Mouse (Mus musculus): ENCODE results near the gene Myo1h. TPM values are rescaled to one million over a fixed set of nuclear protein-coding genes. Genes with fewer than 3 reads are reported as not detected.
A peak's percentile ranks its signal among the peaks of the same experiment; 100 is the strongest.

Myo1h gene
- polyA plus RNA-seq, 1 experiment from 2014 or later = 0.38 TPM

GRCm38 (mm10) chr5:114298212-114298894 lies 9.4 kb downstream of the Myo1h start:
- Histone ChIP-seq H3K36me3 (replicated peaks; ENCODE audit: control insufficient read depth, insufficient read depth, low read depth, low read length) (no peaks in the 10 kb centered on the region), H3K4me2 (ENCODE audit: low read depth, low read length) (no peak overlapping the region), H3K9me3 (replicated peaks; ENCODE audit: control insufficient read depth, low read length) (no peaks in the 10 kb centered on the region), H3K9ac (replicated peaks; ENCODE audit: low read length) (no peak overlapping the region), H3K27me3 (ENCODE audit: control insufficient read depth, insufficient read depth, low read length) (no peaks in the 10 kb centered on the region), H3K27ac (replicated peaks; ENCODE audit: low read depth, low read length) (no peak overlapping the region), H3K4me1 (ENCODE audit: control insufficient read depth, insufficient read depth, low read length) (peaks cover 2% of the 10 kb centered on the region; the same call in 1 of the 2 replicates), H3K4me3 (ENCODE audit: low read depth, low read length) (no peak overlapping the region)
- 69% methylated on average over 18 of the region's 18 CpGs for WGBS
- DNase-seq (ENCODE audit: low spot score) = no peak
- ATAC-seq (replicated peaks; ENCODE audit: insufficient number of reproducible peaks, low FRiP score, low TSS enrichment, low read depth) = no peak

GRCm38 (mm10) chr5:114299156-114299855 lies 10.3 kb downstream of the Myo1h start:
- H3K4me2 ChIP-seq (ENCODE audit: low read depth, low read length) = no peak overlapping the region
- no peak overlapping the region for H3K4me3 ChIP-seq (ENCODE audit: low read depth, low read length)
- no peaks in the 10 kb centered on the region for H3K9me3 ChIP-seq (replicated peaks; ENCODE audit: control insufficient read depth, low read length)
- H3K27ac ChIP-seq (replicated peaks; ENCODE audit: low read depth, low read length) = no peak overlapping the region
- WGBS = 49% methylated on average over 22 of the region's 22 CpGs
- ATAC-seq (replicated peaks; ENCODE audit: insufficient number of reproducible peaks, low FRiP score, low TSS enrichment, low read depth) (peak; percentile 68; the same call in 1 of the 2 replicates), DNase-seq (ENCODE audit: low spot score) (no peak)
- no peaks in the 10 kb centered on the region for H3K36me3 ChIP-seq (replicated peaks; ENCODE audit: control insufficient read depth, insufficient read depth, low read depth, low read length)
- no peaks in the 10 kb centered on the region for H3K27me3 ChIP-seq (ENCODE audit: control insufficient read depth, insufficient read depth, low read length)
- peaks cover 2% of the 10 kb centered on the region; the same call in 1 of the 2 replicates for H3K4me1 ChIP-seq (ENCODE audit: control insufficient read depth, insufficient read depth, low read length)
- H3K9ac ChIP-seq (replicated peaks; ENCODE audit: low read length) = no peak overlapping the region

- Histone ChIP-seq H3K27me3 (ENCODE audit: control insufficient read depth, insufficient read depth, low read length) (no peaks in the 10 kb centered on the region), H3K27ac (replicated peaks; ENCODE audit: low read depth, low read length) (no peak overlapping the region), H3K4me3 (ENCODE audit: low read depth, low read length) (no peak overlapping the region), H3K36me3 (replicated peaks; ENCODE audit: control insufficient read depth, insufficient read depth, low read depth, low read length) (no peaks in the 10 kb centered on the region), H3K4me1 (ENCODE audit: control insufficient read depth, insufficient read depth, low read length) (peaks cover 2% of the 10 kb centered on the region; the same call in 1 of the 2 replicates), H3K9me3 (replicated peaks; ENCODE audit: control insufficient read depth, low read length) (no peaks in the 10 kb centered on the region), H3K4me2 (ENCODE audit: low read depth, low read length) (no peak overlapping the region), H3K9ac (replicated peaks; ENCODE audit: low read length) (no peak overlapping the region)
- WGBS = 79% methylated on average over 24 of the region's 24 CpGs
- ATAC-seq (replicated peaks; ENCODE audit: insufficient number of reproducible peaks, low FRiP score, low TSS enrichment, low read depth) = no peak
- DNase-seq (ENCODE audit: low spot score) = no peak
These were observed 11.1 kb downstream of the Myo1h start for GRCm38 (mm10) chr5:114299883-114300610.

GRCm38 (mm10) chr5:114303166-114303565 lies 14.2 kb downstream of the Myo1h start:
- Histone ChIP-seq H3K4me2 (ENCODE audit: low read depth, low read length) (no peak overlapping the region), H3K9ac (replicated peaks; ENCODE audit: low read length) (no peak overlapping the region), H3K4me3 (ENCODE audit: low read depth, low read length) (no peak overlapping the region), H3K36me3 (replicated peaks; ENCODE audit: control insufficient read depth, insufficient read depth, low read depth, low read length) (no peaks in the 10 kb centered on the region), H3K27ac (replicated peaks; ENCODE audit: low read depth, low read length) (no peak overlapping the region), H3K9me3 (replicated peaks; ENCODE audit: control insufficient read depth, low read length) (no peaks in the 10 kb centered on the region), H3K4me1 (ENCODE audit: control insufficient read depth, insufficient read depth, low read length) (peaks cover 2% of the 10 kb centered on the region; the same call in 1 of the 2 replicates), H3K27me3 (ENCODE audit: control insufficient read depth, insufficient read depth, low read length) (no peaks in the 10 kb centered on the region)
- DNase-seq (ENCODE audit: low spot score) (no peak), ATAC-seq (replicated peaks; ENCODE audit: insufficient number of reproducible peaks, low FRiP score, low TSS enrichment, low read depth) (no peak)
- WGBS = 81% methylated on average over 6 of the region's 6 CpGs

GRCm38 (mm10) chr5:114306496-114306895 lies 17.5 kb downstream of the Myo1h start:
- no peaks in the 10 kb centered on the region for H3K9me3 ChIP-seq (replicated peaks; ENCODE audit: control insufficient read depth, low read length)
- WGBS = 58% methylated on average over 5 of the region's 5 CpGs
- no peaks in the 10 kb centered on the region for H3K4me1 ChIP-seq (ENCODE audit: control insufficient read depth, insufficient read depth, low read length)
- H3K9ac ChIP-seq (replicated peaks; ENCODE audit: low read length) = no peak overlapping the region
- ATAC-seq (replicated peaks; ENCODE audit: insufficient number of reproducible peaks, low FRiP score, low TSS enrichment, low read depth) (no peak), DNase-seq (ENCODE audit: low spot score) (no peak)
- no peaks in the 10 kb centered on the region for H3K36me3 ChIP-seq (replicated peaks; ENCODE audit: control insufficient read depth, insufficient read depth, low read depth, low read length)
- no peak overlapping the region for H3K4me3 ChIP-seq (ENCODE audit: low read depth, low read length)
- no peak overlapping the region for H3K4me2 ChIP-seq (ENCODE audit: low read depth, low read length)
- no peaks in the 10 kb centered on the region for H3K27me3 ChIP-seq (ENCODE audit: control insufficient read depth, insufficient read depth, low read length)
- no peak overlapping the region for H3K27ac ChIP-seq (replicated peaks; ENCODE audit: low read depth, low read length)

GRCm38 (mm10) chr5:114308765-114309679 lies 20.1 kb downstream of the Myo1h start:
- no peaks in the 10 kb centered on the region for H3K4me1 ChIP-seq (ENCODE audit: control insufficient read depth, insufficient read depth, low read length)
- WGBS = 54% methylated on average over 18 of the region's 18 CpGs
- H3K27me3 ChIP-seq (ENCODE audit: control insufficient read depth, insufficient read depth, low read length) = no peaks in the 10 kb centered on the region
- ATAC-seq (replicated peaks; ENCODE audit: insufficient number of reproducible peaks, low FRiP score, low TSS enrichment, low read depth) (no peak), DNase-seq (ENCODE audit: low spot score) (peak; percentile 89)
- no peak overlapping the region for H3K4me2 ChIP-seq (ENCODE audit: low read depth, low read length)
- H3K27ac ChIP-seq (replicated peaks; ENCODE audit: low read depth, low read length) = no peak overlapping the region
- H3K36me3 ChIP-seq (replicated peaks; ENCODE audit: control insufficient read depth, insufficient read depth, low read depth, low read length) = no peaks in the 10 kb centered on the region
- H3K9me3 ChIP-seq (replicated peaks; ENCODE audit: control insufficient read depth, low read length) = no peaks in the 10 kb centered on the region
- H3K4me3 ChIP-seq (ENCODE audit: low read depth, low read length) = no peak overlapping the region
- H3K9ac ChIP-seq (replicated peaks; ENCODE audit: low read length) = no peak overlapping the region

GRCm38 (mm10) chr5:114309680-114310036 lies 20.7 kb downstream of the Myo1h start:
- no peak overlapping the region for H3K9ac ChIP-seq (replicated peaks; ENCODE audit: low read length)
- H3K4me2 ChIP-seq (ENCODE audit: low read depth, low read length) = no peak overlapping the region
- no peaks in the 10 kb centered on the region for H3K36me3 ChIP-seq (replicated peaks; ENCODE audit: control insufficient read depth, insufficient read depth, low read depth, low read length)
- H3K9me3 ChIP-seq (replicated peaks; ENCODE audit: control insufficient read depth, low read length) = no peaks in the 10 kb centered on the region
- ATAC-seq (replicated peaks; ENCODE audit: insufficient number of reproducible peaks, low FRiP score, low TSS enrichment, low read depth) (no peak), DNase-seq (ENCODE audit: low spot score) (no peak)
- WGBS = 68% methylated on average over 11 of the region's 11 CpGs
- H3K27me3 ChIP-seq (ENCODE audit: control insufficient read depth, insufficient read depth, low read length) = no peaks in the 10 kb centered on the region
- H3K4me1 ChIP-seq (ENCODE audit: control insufficient read depth, insufficient read depth, low read length) = no peaks in the 10 kb centered on the region; the same call in 1 of the 2 replicates
- H3K27ac ChIP-seq (replicated peaks; ENCODE audit: low read depth, low read length) = no peak overlapping the region
- H3K4me3 ChIP-seq (ENCODE audit: low read depth, low read length) = no peak overlapping the region

Data from embryonic facial prominence, embryonic 11.5 days (tissue).